Mouse (Mus musculus): ENCODE measurements around the gene Pdlim1. TPM values are rescaled to one million over a fixed set of nuclear protein-coding genes. Genes with fewer than 3 reads are reported as not detected.

The Pdlim1 gene
- polyA plus RNA-seq, 1 experiment from 2014 or later: 122 TPM

- 33% methylated on average over 13 of the region's 13 CpGs for WGBS
- Histone ChIP-seq H3K4me1 (peaks cover 23% of the 10 kb centered on the region), H3K36me3 (replicated peaks) (peaks cover 3% of the 10 kb centered on the region; the same call in 1 of the 2 replicates), H3K9me3 (no peaks in the 10 kb centered on the region), H3K4me3 (no peak overlapping the region), H3K27ac (replicated peaks) (peak overlapping the region; percentile 27), H3K27me3 (replicated peaks; ENCODE audit: low read depth, poor library complexity, severe bottlenecking) (no peaks in the 10 kb centered on the region)
- DNase-seq (ENCODE audit: low spot score): peak; percentile 57
Measured at GRCm38 (mm10) chr19:40253768-40254167, 17.9 kb downstream of the Pdlim1 start.

GRCm38 (mm10) chr19:40251115-40251514 is 20.5 kb downstream of the Pdlim1 start:
- no peaks in the 10 kb centered on the region for H3K27me3 ChIP-seq (replicated peaks; ENCODE audit: low read depth, poor library complexity, severe bottlenecking)
- H3K27ac ChIP-seq (replicated peaks): no peak overlapping the region
- DNase-seq (ENCODE audit: low spot score): no peak
- no peaks in the 10 kb centered on the region for H3K36me3 ChIP-seq (replicated peaks)
- 89% methylated on average over 4 of the region's 4 CpGs for WGBS
- peaks cover 16% of the 10 kb centered on the region for H3K4me1 ChIP-seq
- H3K4me3 ChIP-seq: no peak overlapping the region
- H3K9me3 ChIP-seq: no peaks in the 10 kb centered on the region

GRCm38 (mm10) chr19:40249352-40249751 is 22.3 kb downstream of the Pdlim1 start:
- Histone ChIP-seq H3K36me3 (replicated peaks) (no peaks in the 10 kb centered on the region), H3K4me3 (no peak overlapping the region), H3K9me3 (no peaks in the 10 kb centered on the region), H3K27ac (replicated peaks) (no peak overlapping the region), H3K4me1 (peaks cover 11% of the 10 kb centered on the region), H3K27me3 (replicated peaks; ENCODE audit: low read depth, poor library complexity, severe bottlenecking) (no peaks in the 10 kb centered on the region)
- DNase-seq (ENCODE audit: low spot score): no peak
- 82% methylated on average over 11 of the region's 11 CpGs for WGBS

- H3K9me3 ChIP-seq: no peaks in the 10 kb centered on the region
- H3K36me3 ChIP-seq (replicated peaks): no peaks in the 10 kb centered on the region
- peaks cover 4% of the 10 kb centered on the region for H3K4me1 ChIP-seq
- DNase-seq (ENCODE audit: low spot score): no peak
- H3K27me3 ChIP-seq (replicated peaks; ENCODE audit: low read depth, poor library complexity, severe bottlenecking): no peaks in the 10 kb centered on the region
- no peak overlapping the region for H3K4me3 ChIP-seq
- 94% methylated on average over 5 of the region's 5 CpGs for WGBS
- H3K27ac ChIP-seq (replicated peaks): no peak overlapping the region
Measured at GRCm38 (mm10) chr19:40248476-40248875, 23.2 kb downstream of the Pdlim1 start.

GRCm38 (mm10) chr19:40247268-40247666 is 24.4 kb downstream of the Pdlim1 start:
- Histone ChIP-seq H3K4me1 (no peaks in the 10 kb centered on the region), H3K27me3 (replicated peaks; ENCODE audit: low read depth, poor library complexity, severe bottlenecking) (no peaks in the 10 kb centered on the region), H3K36me3 (replicated peaks) (peaks cover 3% of the 10 kb centered on the region; the same call in 1 of the 2 replicates), H3K4me3 (no peak overlapping the region), H3K9me3 (no peaks in the 10 kb centered on the region), H3K27ac (replicated peaks) (no peak overlapping the region)
- no peak for DNase-seq (ENCODE audit: low spot score)
- WGBS: 66% methylated on average over 5 of the region's 5 CpGs

GRCm38 (mm10) chr19:40246646-40247267 is 24.9 kb downstream of the Pdlim1 start:
- Histone ChIP-seq H3K27ac (replicated peaks) (no peak overlapping the region), H3K4me3 (no peak overlapping the region), H3K27me3 (replicated peaks; ENCODE audit: low read depth, poor library complexity, severe bottlenecking) (no peaks in the 10 kb centered on the region), H3K4me1 (no peaks in the 10 kb centered on the region), H3K9me3 (no peaks in the 10 kb centered on the region), H3K36me3 (replicated peaks) (peaks cover 6% of the 10 kb centered on the region; the same call in 1 of the 2 replicates)
- DNase-seq (ENCODE audit: low spot score): no peak
- WGBS: 88% methylated on average over 7 of the region's 7 CpGs

- Histone ChIP-seq H3K36me3 (replicated peaks) (peaks cover 6% of the 10 kb centered on the region; the same call in 1 of the 2 replicates), H3K4me3 (no peak overlapping the region), H3K27ac (replicated peaks) (peak overlapping the region; percentile 69), H3K27me3 (replicated peaks; ENCODE audit: low read depth, poor library complexity, severe bottlenecking) (no peaks in the 10 kb centered on the region), H3K9me3 (no peaks in the 10 kb centered on the region), H3K4me1 (peaks cover 14% of the 10 kb centered on the region)
- peak; percentile 33 for DNase-seq (ENCODE audit: low spot score)
- WGBS: 49% methylated on average over 14 of the region's 14 CpGs
Measured at GRCm38 (mm10) chr19:40240838-40241689, 30.6 kb downstream of the Pdlim1 start.

- no peaks in the 10 kb centered on the region for H3K27me3 ChIP-seq (replicated peaks; ENCODE audit: low read depth, poor library complexity, severe bottlenecking)
Measured at GRCm38 (mm10) chr19:40240360-40240759, 31.3 kb downstream of the Pdlim1 start.

GRCm38 (mm10) chr19:40238175-40238850 is 33.3 kb downstream of the Pdlim1 start:
- no peaks in the 10 kb centered on the region for H3K27me3 ChIP-seq (replicated peaks; ENCODE audit: low read depth, poor library complexity, severe bottlenecking)
- no peak overlapping the region for H3K4me3 ChIP-seq
- no peak for DNase-seq (ENCODE audit: low spot score)
- H3K9me3 ChIP-seq: no peaks in the 10 kb centered on the region
- H3K36me3 ChIP-seq (replicated peaks): peaks cover 6% of the 10 kb centered on the region; the same call in 1 of the 2 replicates
- WGBS: 85% methylated on average over 6 of the region's 6 CpGs
- H3K27ac ChIP-seq (replicated peaks): no peak overlapping the region
- H3K4me1 ChIP-seq: peaks cover 14% of the 10 kb centered on the region

More at GRCm38 (mm10) chr19:40240360-40240759, 31.3 kb downstream of the Pdlim1 start:
- no peak overlapping the region for H3K4me3 ChIP-seq
- no peaks in the 10 kb centered on the region for H3K9me3 ChIP-seq
- H3K27ac ChIP-seq (replicated peaks): peak overlapping the region; percentile 69
- 75% methylated on average over 6 of the region's 6 CpGs for WGBS
- DNase-seq (ENCODE audit: low spot score): no peak
- H3K4me1 ChIP-seq: peaks cover 14% of the 10 kb centered on the region
- peaks cover 6% of the 10 kb centered on the region; the same call in 1 of the 2 replicates for H3K36me3 ChIP-seq (replicated peaks)

GRCm38 (mm10) chr19:40232560-40232959 is 39.1 kb downstream of the Pdlim1 start:
- no peak overlapping the region for H3K27ac ChIP-seq (replicated peaks)
- no peaks in the 10 kb centered on the region for H3K27me3 ChIP-seq (replicated peaks; ENCODE audit: low read depth, poor library complexity, severe bottlenecking)
- H3K36me3 ChIP-seq (replicated peaks): peaks cover 11% of the 10 kb centered on the region
- H3K4me1 ChIP-seq: no peaks in the 10 kb centered on the region
- WGBS: 89% methylated on average over 2 of the region's 2 CpGs
- no peak for DNase-seq (ENCODE audit: low spot score)
- H3K4me3 ChIP-seq: no peak overlapping the region
- H3K9me3 ChIP-seq: no peaks in the 10 kb centered on the region

GRCm38 (mm10) chr19:40231825-40232541 is 39.7 kb downstream of the Pdlim1 start:
- H3K9me3 ChIP-seq: no peaks in the 10 kb centered on the region
- H3K36me3 ChIP-seq (replicated peaks): peaks cover 11% of the 10 kb centered on the region
- 76% methylated on average over 7 of the region's 7 CpGs for WGBS
- H3K4me3 ChIP-seq: no peak overlapping the region
- no peaks in the 10 kb centered on the region for H3K4me1 ChIP-seq
- H3K27ac ChIP-seq (replicated peaks): no peak overlapping the region
- DNase-seq (ENCODE audit: low spot score): no peak
- no peaks in the 10 kb centered on the region for H3K27me3 ChIP-seq (replicated peaks; ENCODE audit: low read depth, poor library complexity, severe bottlenecking)
